Mouse (Mus musculus) stomach, embryonic 15.5 days (tissue): Measurements from ENCODE around the gene Iqgap2. TPM values are rescaled to one million over a fixed set of nuclear protein-coding genes. Genes with fewer than 3 reads are reported as not detected.

Experiments
- ATAC-seq: fragments of 200-750 bp; cut with Nextera tagmentation; 2 replicates; pipeline ENCODE4 v1.8.0; 2017; ENCODE audit warnings: low read depth, moderate number of reproducible peaks, moderate TSS enrichment; ENCODE audit not compliant: insufficient read depth, low FRiP score
- H3K27ac ChIP-seq: fragments of 300-500 bp; sonication (generic); 2 replicates; pipeline ENCODE4 v1.5.1; 2015; ENCODE audit warnings: mild to moderate bottlenecking, inconsistent platforms
- H3K27me3 ChIP-seq: fragments of 300-500 bp; sonication (generic); replicated peaks from 2 replicates; pipeline ENCODE4 v1.6.1; 2015; ENCODE audit warnings: inconsistent platforms
- H3K36me3 ChIP-seq: fragments of 300-500 bp; sonication (generic); 2 replicates; pipeline ENCODE4 v1.6.1; 2015; ENCODE audit warnings: inconsistent platforms
- H3K4me1 ChIP-seq: fragments of 300-500 bp; sonication (generic); 2 replicates; pipeline ENCODE4 v1.6.1; 2015; ENCODE audit warnings: inconsistent platforms
- H3K4me2 ChIP-seq: fragments of 300-500 bp; sonication (generic); 2 replicates; pipeline ENCODE4 v1.6.1; 2015; ENCODE audit warnings: mild to moderate bottlenecking, inconsistent platforms
- H3K4me3 ChIP-seq: fragments of 300-500 bp; sonication (generic); replicated peaks from 2 replicates; pipeline ENCODE4 v1.5.1; 2015; ENCODE audit warnings: inconsistent platforms
- H3K9ac ChIP-seq: fragments of 300-500 bp; sonication (generic); 2 replicates; pipeline ENCODE4 v1.6.1; 2015; ENCODE audit warnings: inconsistent platforms
- H3K9me3 ChIP-seq: fragments of 300-500 bp; sonication (generic); 2 replicates; pipeline ENCODE4 v1.6.1; 2016; ENCODE audit warnings: inconsistent platforms
- WGBS: fragments of 180-500 bp; shearing (Covaris S2); methylation state at CpG from one replicate; pipeline ENCODE4 v1.1.7; 2015; 5-methylcytosine and 5-hydroxymethylcytosine counted together
- polyA plus RNA-seq: library from polyadenylated mRNA; unstranded; fragments of >200 nt; fragmentation: Nextera tagmentation; extraction: Ambion mirVana; gene quantifications from 2 replicates; pipeline ENCODE4 v1.2.1, GENCODE M21; 2015

The Iqgap2 gene
- polyA plus RNA-seq, 1 experiment from 2014 or later, result 20.3 TPM

- WGBS, result 82% methylated on average over 6 of the region's 6 CpGs
- no peak overlapping the region for H3K4me3 ChIP-seq
- H3K27ac ChIP-seq, result no peak overlapping the region
- no peaks in the 10 kb centered on the region for H3K4me1 ChIP-seq
- no peaks in the 10 kb centered on the region for H3K9me3 ChIP-seq
- H3K9ac ChIP-seq, result no peak overlapping the region
- H3K36me3 ChIP-seq, result no peaks in the 10 kb centered on the region
- H3K27me3 ChIP-seq, result no peaks in the 10 kb centered on the region
- H3K4me2 ChIP-seq, result no peak overlapping the region
- no peak for ATAC-seq
Measured at GRCm38 (mm10) chr13:95896501-95896900, 4.8 kb upstream of the Iqgap2 start.

GRCm38 (mm10) chr13:95893166-95893565, 1.4 kb upstream of the Iqgap2 start:
- 91% methylated on average over 4 of the region's 4 CpGs for WGBS
- ATAC-seq, result no peak
- H3K4me2 ChIP-seq, result no peak overlapping the region

GRCm38 (mm10) chr13:95892611-95893145, 956 bp upstream of the Iqgap2 start:
- WGBS, result 26% methylated on average over 12 of the region's 12 CpGs
- Histone ChIP-seq H3K27ac (0 out of 2 replicates have a peak overlapping the region, but pooled peaks have one; percentile 67), H3K4me1 (0 out of 2 replicates have a peak, but pooled peaks cover 3% of the 10 kb centered on the region), H3K4me3 (peak overlapping the region; percentile 74), H3K4me2 (peak overlapping the region; percentile 96), H3K9ac (peak overlapping the region; percentile 52; the same call in 1 of the 2 replicates), H3K36me3 (no peaks in the 10 kb centered on the region), H3K9me3 (no peaks in the 10 kb centered on the region), H3K27me3 (no peaks in the 10 kb centered on the region)
- no peak for ATAC-seq

More at GRCm38 (mm10) chr13:95893166-95893565, 1.4 kb upstream of the Iqgap2 start:
- no peaks in the 10 kb centered on the region for H3K36me3 ChIP-seq
- no peak overlapping the region for H3K27ac ChIP-seq
- no peaks in the 10 kb centered on the region for H3K27me3 ChIP-seq
- no peaks in the 10 kb centered on the region for H3K9me3 ChIP-seq
- H3K4me3 ChIP-seq, result no peak overlapping the region
- H3K9ac ChIP-seq, result no peak overlapping the region
- 0 out of 2 replicates have a peak, but pooled peaks cover 3% of the 10 kb centered on the region for H3K4me1 ChIP-seq

- Histone ChIP-seq H3K27me3 (no peaks in the 10 kb centered on the region), H3K4me3 (peak overlapping the region; percentile 74), H3K27ac (peak overlapping the region; percentile 73; the same call in 1 of the 2 replicates), H3K36me3 (no peaks in the 10 kb centered on the region), H3K4me2 (peak overlapping the region; percentile 96), H3K9me3 (no peaks in the 10 kb centered on the region), H3K4me1 (0 out of 2 replicates have a peak, but pooled peaks cover 3% of the 10 kb centered on the region), H3K9ac (peak overlapping the region; percentile 75)
- ATAC-seq, result peak; percentile 65
- WGBS, result under 1% methylated on average over 46 of the region's 52 CpGs
Measured at GRCm38 (mm10) chr13:95891926-95892610, 346 bp upstream of the Iqgap2 start.

GRCm38 (mm10) chr13:95890851-95891471, 761 bp downstream of the Iqgap2 start:
- H3K4me1 ChIP-seq, result 0 out of 2 replicates have a peak, but pooled peaks cover 3% of the 10 kb centered on the region
- H3K9me3 ChIP-seq, result no peaks in the 10 kb centered on the region
- under 1% methylated on average over 33 of the region's 33 CpGs for WGBS
- H3K4me2 ChIP-seq, result peak overlapping the region; percentile 96
- ATAC-seq, result peak; percentile 41; the same call in 1 of the 2 replicates
- no peaks in the 10 kb centered on the region for H3K36me3 ChIP-seq
- H3K9ac ChIP-seq, result peak overlapping the region; percentile 75
- H3K27me3 ChIP-seq, result no peaks in the 10 kb centered on the region
- peak overlapping the region; percentile 74 for H3K4me3 ChIP-seq
- H3K27ac ChIP-seq, result peak overlapping the region; percentile 73

- Histone ChIP-seq H3K4me3 (peak overlapping the region; percentile 74), H3K27ac (peak overlapping the region; percentile 48; the same call in 1 of the 2 replicates)
Measured at GRCm38 (mm10) chr13:95889981-95890545, 1.7 kb downstream of the Iqgap2 start.

GRCm38 (mm10) chr13:95889366-95889765, 2.4 kb downstream of the Iqgap2 start:
- WGBS, result 85% methylated on average over 10 of the region's 10 CpGs
- Histone ChIP-seq H3K4me3 (no peak overlapping the region), H3K27ac (no peak overlapping the region), H3K9ac (no peak overlapping the region), H3K9me3 (no peaks in the 10 kb centered on the region), H3K4me2 (no peak overlapping the region), H3K27me3 (no peaks in the 10 kb centered on the region), H3K4me1 (0 out of 2 replicates have a peak, but pooled peaks cover 3% of the 10 kb centered on the region), H3K36me3 (no peaks in the 10 kb centered on the region)
- ATAC-seq, result no peak

More at GRCm38 (mm10) chr13:95889981-95890545, 1.7 kb downstream of the Iqgap2 start:
- H3K36me3 ChIP-seq, result no peaks in the 10 kb centered on the region
- no peaks in the 10 kb centered on the region for H3K9me3 ChIP-seq
- H3K4me2 ChIP-seq, result peak overlapping the region; percentile 96
- H3K27me3 ChIP-seq, result no peaks in the 10 kb centered on the region
- no peak overlapping the region for H3K9ac ChIP-seq
- whole genome bisulfite sequencing, result 28% methylated on average over 8 of the region's 8 CpGs
- no peak for ATAC-seq
- 0 out of 2 replicates have a peak, but pooled peaks cover 3% of the 10 kb centered on the region for H3K4me1 ChIP-seq

- 79% methylated on average over 12 of the region's 12 CpGs for whole genome bisulfite sequencing
Measured at GRCm38 (mm10) chr13:95888621-95889020, 3.1 kb downstream of the Iqgap2 start.

GRCm38 (mm10) chr13:95888170-95888569, 3.6 kb downstream of the Iqgap2 start:
- ATAC-seq, result no peak
- 65% methylated on average over 4 of the region's 4 CpGs for WGBS

More at GRCm38 (mm10) chr13:95888621-95889020, 3.1 kb downstream of the Iqgap2 start:
- peaks cover 3% of the 10 kb centered on the region; the same call in 1 of the 2 replicates for H3K4me1 ChIP-seq
- H3K27me3 ChIP-seq, result no peaks in the 10 kb centered on the region
- no peak overlapping the region for H3K27ac ChIP-seq
- no peak for ATAC-seq
- no peak overlapping the region for H3K4me2 ChIP-seq
- no peak overlapping the region for H3K9ac ChIP-seq
- H3K4me3 ChIP-seq, result no peak overlapping the region
- H3K36me3 ChIP-seq, result no peaks in the 10 kb centered on the region
- no peaks in the 10 kb centered on the region for H3K9me3 ChIP-seq

GRCm38 (mm10) chr13:95887375-95887774, 4.3 kb downstream of the Iqgap2 start:
- H3K9me3 ChIP-seq, result no peaks in the 10 kb centered on the region
- no peaks in the 10 kb centered on the region for H3K27me3 ChIP-seq
- no peak overlapping the region for H3K4me3 ChIP-seq
- whole genome bisulfite sequencing, result 84% methylated on average over 7 of the region's 7 CpGs
- no peak overlapping the region for H3K9ac ChIP-seq
- H3K27ac ChIP-seq, result no peak overlapping the region
- H3K36me3 ChIP-seq, result no peaks in the 10 kb centered on the region
- H3K4me1 ChIP-seq, result peaks cover 5% of the 10 kb centered on the region; the same call in 1 of the 2 replicates
- H3K4me2 ChIP-seq, result no peak overlapping the region
- ATAC-seq, result no peak

More at GRCm38 (mm10) chr13:95888170-95888569, 3.6 kb downstream of the Iqgap2 start:
- Histone ChIP-seq H3K36me3 (no peaks in the 10 kb centered on the region), H3K9me3 (no peaks in the 10 kb centered on the region), H3K4me3 (no peak overlapping the region), H3K27me3 (no peaks in the 10 kb centered on the region), H3K9ac (no peak overlapping the region), H3K4me2 (no peak overlapping the region), H3K27ac (no peak overlapping the region), H3K4me1 (peaks cover 3% of the 10 kb centered on the region; the same call in 1 of the 2 replicates)

GRCm38 (mm10) chr13:95884455-95884854, 7.3 kb downstream of the Iqgap2 start:
- Histone ChIP-seq H3K36me3 (no peaks in the 10 kb centered on the region), H3K4me2 (no peak overlapping the region), H3K27ac (no peak overlapping the region), H3K27me3 (no peaks in the 10 kb centered on the region), H3K9me3 (no peaks in the 10 kb centered on the region), H3K4me3 (no peak overlapping the region), H3K9ac (no peak overlapping the region), H3K4me1 (peaks cover 8% of the 10 kb centered on the region; the same call in 1 of the 2 replicates)
- WGBS, result 82% methylated on average over 3 of the region's 3 CpGs
- ATAC-seq, result no peak
